Mouse (Mus musculus) hematopoietic multipotent progenitor cell, adult 10-12 weeks (in vitro differentiated cells): ENCODE measurements around the gene Tnfaip8l2. TPM values are rescaled to one million over a fixed set of nuclear protein-coding genes. Genes with fewer than 3 reads are reported as not detected.

Source experiments
- polyA plus RNA-seq: library from polyadenylated mRNA; stranded (reverse); fragments of >175 nt; gene quantifications from 2 replicates; pipeline ENCODE4 v1.2.3, GENCODE M21; 2012; ENCODE audit warnings: low replicate concordance

Gene Tnfaip8l2
- 29.6 and 79.9 TPM in 2 replicates for polyA plus RNA-seq

DNA sequence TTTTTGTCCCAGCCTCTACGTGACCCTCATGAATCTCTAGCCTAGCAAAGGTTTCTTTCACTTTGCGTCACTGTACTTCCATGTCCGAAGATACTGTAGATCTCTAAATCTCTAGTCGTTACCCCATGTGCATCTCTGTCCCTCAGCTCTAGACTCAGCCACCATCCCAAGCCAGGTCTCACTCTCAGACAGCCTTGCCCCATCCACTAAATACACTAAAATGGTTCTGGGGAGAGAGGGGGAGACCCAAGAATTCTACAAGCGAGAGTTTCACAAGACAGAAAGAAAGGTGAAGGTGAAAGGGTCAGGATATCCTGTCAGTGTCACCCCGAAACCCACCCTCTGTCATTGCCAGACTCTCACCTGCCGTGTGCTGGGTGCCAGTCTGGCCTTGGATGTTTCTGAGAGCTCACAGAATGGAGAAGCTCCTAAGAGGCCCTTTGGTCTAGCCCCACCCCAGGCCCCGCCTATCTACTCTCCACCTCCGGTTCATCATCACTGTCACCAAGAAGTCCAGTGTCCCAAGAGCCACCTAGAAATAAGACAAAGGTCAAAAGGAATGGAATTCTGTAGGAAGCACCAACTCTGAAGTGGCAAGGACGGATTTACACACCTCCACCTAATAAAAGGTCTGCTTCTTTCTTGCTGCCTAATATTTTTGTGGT, at the start of gene Tnfaip8l2:
Gene Tnfaip8l2, minus strand, starts transcription at position 409 of the 665 bp plus-strand sequence.

DNA sequence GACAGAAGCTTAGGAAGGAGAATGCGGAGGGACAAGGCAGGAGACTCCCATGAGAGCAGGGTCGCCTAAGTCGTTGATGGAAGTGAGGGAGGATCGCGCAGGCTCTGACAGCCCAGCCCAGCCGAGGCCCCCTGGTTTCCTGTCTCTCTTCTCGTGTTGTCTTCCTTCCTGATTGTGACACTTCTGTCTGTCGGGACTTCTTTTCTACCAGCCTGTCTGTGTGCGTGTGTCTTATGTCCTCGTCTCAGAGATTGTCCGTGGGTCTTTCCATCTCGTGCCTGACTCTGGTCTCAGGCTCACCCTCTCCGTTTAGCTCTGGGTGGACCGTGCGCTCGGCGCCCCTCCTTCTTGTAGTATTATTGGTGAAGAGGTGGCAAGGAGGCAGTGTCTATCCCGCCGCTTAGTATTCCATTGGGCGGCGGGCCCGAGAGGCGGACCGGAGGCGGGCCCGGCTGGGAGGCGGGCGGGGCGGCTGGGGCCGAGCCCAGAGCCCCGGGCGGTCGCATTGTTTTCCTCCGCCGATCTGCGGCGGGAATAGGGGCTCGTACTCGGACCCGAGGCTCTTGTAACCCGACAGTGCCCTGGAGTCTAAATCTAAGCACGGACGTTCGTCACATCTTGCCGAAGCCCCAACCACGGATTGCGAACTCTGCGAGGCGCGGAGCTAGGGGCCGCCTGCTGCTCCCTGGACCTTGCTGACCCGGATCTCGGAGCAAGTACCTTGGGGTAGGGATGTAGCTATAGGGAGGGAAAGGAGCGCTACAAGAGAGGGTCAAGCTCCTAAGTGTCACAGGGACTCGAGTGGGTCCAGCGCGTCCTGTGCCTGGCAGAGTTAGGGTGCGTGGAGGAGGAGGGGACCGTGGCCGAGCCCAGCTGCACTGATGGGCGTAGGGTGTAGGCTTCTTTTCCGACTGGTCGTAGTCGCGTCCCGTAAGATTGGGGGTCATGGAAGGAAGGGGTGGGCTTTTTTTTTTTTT, 18.1 kb upstream of the Tnfaip8l2 start, which contains the start of gene Sema6c:
Gene Sema6c, plus strand, starts transcription at position 471 of the 977 bp plus-strand sequence.

DNA sequence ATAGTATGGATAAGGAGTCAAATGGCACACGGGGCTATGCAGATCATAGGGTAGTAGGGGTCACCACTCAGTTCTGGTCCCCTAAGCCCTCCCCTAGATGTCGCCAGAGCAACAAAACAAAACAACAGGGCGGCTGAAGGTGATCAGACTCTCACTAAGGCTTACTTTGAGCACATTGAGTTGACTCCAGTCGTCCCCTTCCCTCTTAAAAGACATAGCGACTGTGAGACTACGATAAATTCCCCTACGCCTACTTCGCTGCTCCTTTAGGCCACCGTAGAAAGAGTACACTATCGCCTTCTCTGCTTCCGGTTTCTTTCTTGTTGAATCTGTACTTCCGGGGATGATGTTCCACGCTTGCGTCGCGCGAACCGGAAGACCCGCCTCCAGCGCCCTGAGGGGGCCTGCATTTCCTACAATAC, 8.5 kb downstream of the Tnfaip8l2 start, which contains the start of the genes Scnm1 and Lysmd1:
Gene Scnm1, minus strand, starts transcription at position 332 of the 422 bp plus-strand sequence.
Gene Lysmd1, plus strand, starts transcription at position 409 of the 422 bp plus-strand sequence.

DNA sequence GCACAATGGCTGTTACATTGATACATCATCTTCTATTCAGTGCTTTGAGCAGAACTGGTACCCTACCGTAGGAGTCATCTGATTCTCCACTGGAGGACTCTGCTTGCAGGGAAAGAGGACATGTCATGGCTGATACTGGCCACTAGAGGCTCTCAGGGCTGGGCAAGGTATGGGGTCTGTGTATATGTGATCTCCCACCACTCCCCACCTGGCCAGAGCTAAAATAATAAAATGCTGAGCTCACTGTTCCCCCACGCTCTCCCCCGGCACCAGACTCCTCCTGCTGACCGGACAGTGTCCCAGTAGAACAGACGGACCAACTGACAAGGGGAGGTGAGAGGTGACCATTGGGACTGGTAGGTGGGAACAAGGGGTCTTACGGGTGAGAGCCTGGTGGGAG, 17.9 kb downstream of the Tnfaip8l2 start, which contains the start of gene Tmod4:
Gene Tmod4, plus strand, starts transcription at position 231 of the 400 bp plus-strand sequence.

DNA sequence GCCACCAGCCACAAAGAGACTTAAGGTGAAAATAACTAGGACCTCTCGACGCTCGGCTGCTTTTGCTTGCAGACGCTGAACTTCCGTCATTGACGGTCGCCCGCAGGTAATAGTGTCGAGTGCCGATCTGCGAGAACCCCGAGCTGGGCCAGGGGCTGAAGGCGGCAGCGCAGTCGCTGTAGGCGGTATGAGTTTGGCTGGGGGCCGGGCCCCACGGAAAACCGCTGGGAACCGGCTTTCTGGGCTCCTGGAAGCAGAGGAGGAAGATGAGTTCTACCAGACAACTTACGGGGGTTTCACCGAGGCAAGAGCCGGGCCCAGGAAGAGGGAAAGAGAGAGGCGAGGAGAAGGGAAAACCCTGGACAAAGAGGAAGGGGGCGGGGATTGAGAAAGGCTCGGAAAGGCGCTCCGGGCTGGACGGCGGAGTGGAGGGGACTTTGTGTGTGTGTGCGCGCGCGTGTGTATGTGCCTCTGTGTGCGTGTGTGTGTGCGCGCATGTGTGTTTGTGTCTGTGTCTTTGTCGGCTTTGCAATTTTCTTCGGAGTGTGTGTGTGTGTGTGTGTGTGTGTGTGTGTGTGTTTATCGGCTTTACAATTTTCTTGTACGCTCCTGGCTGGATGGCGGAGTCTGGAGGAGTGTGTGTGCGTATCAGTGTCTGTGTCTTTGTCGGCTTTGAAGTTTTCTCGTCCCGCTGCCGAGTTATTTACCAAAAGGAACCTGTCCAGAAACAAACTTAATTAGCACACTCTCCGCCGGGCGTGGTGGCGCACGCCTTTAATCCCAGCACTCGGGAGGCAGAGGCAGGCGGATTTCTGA, 31.0 kb downstream of the Tnfaip8l2 start, which contains the start of gene Vps72:
Gene Vps72, plus strand, starts transcription at position 112 of the 816 bp plus-strand sequence.

DNA sequence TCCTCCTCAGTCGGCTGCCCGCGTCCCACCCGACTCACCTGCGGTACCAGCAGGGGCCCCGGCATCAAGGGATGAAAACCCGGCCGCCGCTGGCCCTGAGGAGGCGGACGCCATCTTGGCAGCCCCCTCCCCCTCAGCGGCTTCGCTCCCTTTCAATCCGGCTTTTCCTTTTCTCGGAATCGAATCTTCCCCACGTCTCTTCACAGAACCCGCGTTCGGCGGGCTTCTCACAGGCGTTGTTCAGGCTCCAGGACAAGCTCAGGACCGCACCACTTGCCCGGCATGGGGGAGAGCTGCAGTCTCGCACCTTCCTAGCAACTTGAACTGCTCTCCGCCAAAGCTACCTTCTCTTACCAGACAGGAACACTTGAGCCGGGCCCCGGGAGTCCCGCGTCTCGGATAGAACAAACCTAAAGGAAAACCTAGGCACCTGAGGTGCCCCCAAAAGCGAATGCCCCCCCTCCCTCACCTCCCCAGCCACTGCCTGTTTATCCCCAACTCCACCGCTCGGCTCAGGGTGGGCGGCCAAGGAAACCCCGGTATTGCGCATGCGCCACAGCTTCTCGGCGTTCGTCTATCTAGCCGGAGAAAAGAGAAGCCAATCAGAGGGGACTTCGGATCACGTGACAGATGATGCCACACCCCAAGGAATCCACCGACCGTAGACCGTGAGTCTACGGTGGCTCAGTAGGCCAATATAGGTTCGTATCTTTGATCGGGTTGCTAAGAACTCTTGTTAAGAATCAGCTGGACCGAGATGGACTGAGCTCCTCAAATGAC, 35.6 kb downstream of the Tnfaip8l2 start, which contains the start of gene Pip5k1a:
Gene Pip5k1a, minus strand, starts transcription at position 593 of the 780 bp plus-strand sequence.

Other genes with a start within 250 kb of the Tnfaip8l2 start
- gene Selenbp1, start 209.3 kb downstream of the Tnfaip8l2 start, polyA plus RNA-seq: 0.91 and 6.6 TPM in 2 replicates
- gene Rfx5, start 188.3 kb downstream of the Tnfaip8l2 start, polyA plus RNA-seq: 24.8 and 29.1 TPM in 2 replicates
- gene Pi4kb, start 167.6 kb downstream of the Tnfaip8l2 start, polyA plus RNA-seq: 12.0 and 16.1 TPM in 2 replicates
- 32.8 and 36.3 TPM in 2 replicates for gene Zfp687, start 126.9 kb downstream of the Tnfaip8l2 start, polyA plus RNA-seq
- 47.7 and 87.6 TPM in 2 replicates for gene Psmd4, start 99.7 kb downstream of the Tnfaip8l2 start, polyA plus RNA-seq
- 14.2 and 15.7 TPM in 2 replicates for gene Pip5k1a, start 35.4 kb downstream of the Tnfaip8l2 start, polyA plus RNA-seq
- gene Vps72, start 31.3 kb downstream of the Tnfaip8l2 start, polyA plus RNA-seq: 140 and 262 TPM in 2 replicates
- gene Tmod4, start 17.9 kb downstream of the Tnfaip8l2 start, polyA plus RNA-seq: 0.58 and 0.82 TPM in 2 replicates
- gene Scnm1, start 8.3 kb downstream of the Tnfaip8l2 start, polyA plus RNA-seq: 6.6 and 11.8 TPM in 2 replicates
- gene Lysmd1, start 8.3 kb downstream of the Tnfaip8l2 start, polyA plus RNA-seq: 3.3 and 6.5 TPM in 2 replicates
- gene Sema6c, start 18.1 kb upstream of the Tnfaip8l2 start, polyA plus RNA-seq: 1.1 and 3.6 TPM in 2 replicates
- 3.9 and 10.3 TPM in 2 replicates for gene Gabpb2, start 75.6 kb upstream of the Tnfaip8l2 start, polyA plus RNA-seq
- 386 and 443 TPM in 2 replicates for gene Cdc42se1, start 86.4 kb upstream of the Tnfaip8l2 start, polyA plus RNA-seq
- 6.9 and 11.0 TPM in 2 replicates for gene Mllt11, start 89.8 kb upstream of the Tnfaip8l2 start, polyA plus RNA-seq
- 0.49 TPM in 1 of 2 replicates, not detected in the other for gene Gm128, start 99.2 kb upstream of the Tnfaip8l2 start, polyA plus RNA-seq
- gene Bnipl, start 108.8 kb upstream of the Tnfaip8l2 start, polyA plus RNA-seq: not detected in 2 replicates
- 71.0 and 165 TPM in 2 replicates for gene Mindy1, start 139.0 kb upstream of the Tnfaip8l2 start, polyA plus RNA-seq
- 1.8 and 3.6 TPM in 2 replicates for gene Prune1, start 139.7 kb upstream of the Tnfaip8l2 start, polyA plus RNA-seq
- 0.63 and 0.64 TPM in 2 replicates for gene Anxa9, start 164.8 kb upstream of the Tnfaip8l2 start, polyA plus RNA-seq
- 194 and 233 TPM in 2 replicates for gene Cers2, start 172.4 kb upstream of the Tnfaip8l2 start, polyA plus RNA-seq
- 10.9 and 12.9 TPM in 2 replicates for gene Setdb1, start 214.8 kb upstream of the Tnfaip8l2 start, polyA plus RNA-seq